Mouse (Mus musculus) heart, postnatal 0 days (tissue): ENCODE measurements around the gene Megf8. TPM values are rescaled to one million over a fixed set of nuclear protein-coding genes. Genes with fewer than 3 reads are reported as not detected.

Experiments
- ATAC-seq: fragments of 200-750 bp; cut with Nextera tagmentation; 2 replicates; pipeline ENCODE4 v1.8.0; 2017; ENCODE audit warnings: low read depth, moderate number of reproducible peaks, moderate library complexity; ENCODE audit not compliant: insufficient read depth
- DNase-seq: peaks from one replicate; pipeline ENCODE4 v3.0.0-alpha.2; 2016; ENCODE audit warnings: low spot score
- H3K27ac ChIP-seq: fragments of 300-500 bp; sonication (generic); 2 replicates; pipeline ENCODE4 v1.5.1; 2014; ENCODE audit warnings: low read depth, mild to moderate bottlenecking
- H3K27me3 ChIP-seq: fragments of 300-500 bp; sonication (generic); 2 replicates; pipeline ENCODE4 v1.6.1; 2014; ENCODE audit warnings: low read length, mixed read lengths; ENCODE audit not compliant: control insufficient read depth, insufficient read depth
- H3K36me3 ChIP-seq: fragments of 300-500 bp; sonication (generic); replicated peaks from 2 replicates; pipeline ENCODE4 v1.6.1; 2014; ENCODE audit warnings: low read length, mixed read lengths; ENCODE audit not compliant: control insufficient read depth, insufficient read depth
- H3K4me1 ChIP-seq: fragments of 300-500 bp; sonication (generic); 2 replicates; pipeline ENCODE4 v1.6.1; 2014; ENCODE audit warnings: antibody characterized with exemption; ENCODE audit not compliant: control insufficient read depth, insufficient read depth
- H3K4me2 ChIP-seq: fragments of 300-500 bp; sonication (generic); 2 replicates; pipeline ENCODE4 v1.6.1; 2014; ENCODE audit warnings: low read depth, mild to moderate bottlenecking, low read length, moderate library complexity
- H3K4me3 ChIP-seq: fragments of 300-500 bp; sonication (generic); 2 replicates; pipeline ENCODE4 v1.5.1; 2014; ENCODE audit warnings: low read depth, low read length
- H3K9ac ChIP-seq: fragments of 300-500 bp; sonication (generic); replicated peaks from 2 replicates; pipeline ENCODE4 v1.6.1; 2014; ENCODE audit warnings: low read depth, low read length, mixed read lengths
- H3K9me3 ChIP-seq: fragments of 300-500 bp; sonication (generic); replicated peaks from 2 replicates; pipeline ENCODE4 v1.6.1; 2016; ENCODE audit warnings: low read length; ENCODE audit not compliant: control insufficient read depth
- CTCF ChIP-seq: IDR thresholded peaks from 2 replicates; pipeline ENCODE4 v1.5.1; 2016; ENCODE audit warnings: antibody characterized with exemption, control low read depth, low read depth
- EP300 ChIP-seq: IDR thresholded peaks from 2 replicates; pipeline ENCODE4 v1.6.1; 2016; ENCODE audit warnings: antibody characterized with exemption, low read depth
- WGBS: fragments of 180-500 bp; shearing (Covaris S2); extraction: QIAGEN DNeasy Blood & Tissue Kit; methylation state at CpG from one replicate; pipeline ENCODE4 v1.1.7; 2014; 5-methylcytosine and 5-hydroxymethylcytosine counted together
- polyA plus RNA-seq: library from polyadenylated mRNA; unstranded; fragments of >200 nt; fragmentation: Nextera tagmentation; extraction: Ambion mirVana; gene quantifications from 2 replicates; pipeline ENCODE4 v1.2.1, GENCODE M21; 2015
- total RNA-seq: library from RNA; depleted of rRNA; stranded (reverse); fragments of >200 nt; gene quantifications from 2 replicates; pipeline ENCODE4 v1.2.3, GENCODE M21; 2014; ENCODE audit warnings: low replicate concordance

The Megf8 gene
- total and polyA plus RNA-seq, 2 experiments from 2014 or later, result 4.4 to 17.7 TPM

- Histone ChIP-seq H3K4me3 (no peak overlapping the region), H3K4me1 (peaks cover 7% of the 10 kb centered on the region; the same call in 1 of the 2 replicates), H3K27ac (no peak overlapping the region), H3K9ac (no peak overlapping the region), H3K27me3 (peaks cover 82% of the 10 kb centered on the region), H3K4me2 (no peak overlapping the region), H3K9me3 (no peaks in the 10 kb centered on the region), H3K36me3 (no peaks in the 10 kb centered on the region)
- no peak for ATAC-seq
- TF ChIP-seq CTCF (no peak), EP300 (no peak)
- 75% methylated on average over 11 of the region's 11 CpGs for WGBS
- no peak for DNase-seq
Observed at GRCm38 (mm10) chr7:25311193-25311592, 5.8 kb upstream of the Megf8 start.

DNA sequence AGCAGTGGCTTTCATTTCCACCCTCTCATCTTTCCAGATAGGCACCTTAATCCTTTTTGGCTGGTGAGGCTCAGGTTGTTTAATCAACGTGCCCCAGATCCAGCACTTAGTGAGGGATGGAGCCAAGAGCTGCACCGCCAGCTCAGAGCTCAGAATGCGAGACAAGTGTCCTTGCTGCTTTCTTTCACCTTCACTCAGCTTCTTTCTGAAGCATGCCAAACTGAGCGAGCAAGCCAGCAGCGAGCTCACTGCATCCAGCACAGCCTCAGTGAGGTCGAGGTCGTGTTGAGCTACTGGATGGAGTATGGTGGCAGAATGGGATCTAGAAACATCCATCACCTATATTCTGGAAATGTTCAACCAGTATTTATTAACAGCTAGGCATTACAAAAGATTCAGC lies 3.6 kb upstream of the Megf8 start:
- H3K36me3 ChIP-seq, result no peaks in the 10 kb centered on the region
- no peak for TF ChIP-seq CTCF
- TF ChIP-seq EP300, result no peak
- H3K4me2 ChIP-seq, result no peak overlapping the region
- H3K9ac ChIP-seq, result no peak overlapping the region
- no peak for ATAC-seq
- no peak overlapping the region for H3K27ac ChIP-seq
- peaks cover 62% of the 10 kb centered on the region for H3K27me3 ChIP-seq
- no peak for DNase-seq
- 18% methylated on average over 7 of the region's 7 CpGs for WGBS
- H3K4me1 ChIP-seq, result peaks cover 7% of the 10 kb centered on the region; the same call in 1 of the 2 replicates
- H3K9me3 ChIP-seq, result no peaks in the 10 kb centered on the region
- no peak overlapping the region for H3K4me3 ChIP-seq

DNA sequence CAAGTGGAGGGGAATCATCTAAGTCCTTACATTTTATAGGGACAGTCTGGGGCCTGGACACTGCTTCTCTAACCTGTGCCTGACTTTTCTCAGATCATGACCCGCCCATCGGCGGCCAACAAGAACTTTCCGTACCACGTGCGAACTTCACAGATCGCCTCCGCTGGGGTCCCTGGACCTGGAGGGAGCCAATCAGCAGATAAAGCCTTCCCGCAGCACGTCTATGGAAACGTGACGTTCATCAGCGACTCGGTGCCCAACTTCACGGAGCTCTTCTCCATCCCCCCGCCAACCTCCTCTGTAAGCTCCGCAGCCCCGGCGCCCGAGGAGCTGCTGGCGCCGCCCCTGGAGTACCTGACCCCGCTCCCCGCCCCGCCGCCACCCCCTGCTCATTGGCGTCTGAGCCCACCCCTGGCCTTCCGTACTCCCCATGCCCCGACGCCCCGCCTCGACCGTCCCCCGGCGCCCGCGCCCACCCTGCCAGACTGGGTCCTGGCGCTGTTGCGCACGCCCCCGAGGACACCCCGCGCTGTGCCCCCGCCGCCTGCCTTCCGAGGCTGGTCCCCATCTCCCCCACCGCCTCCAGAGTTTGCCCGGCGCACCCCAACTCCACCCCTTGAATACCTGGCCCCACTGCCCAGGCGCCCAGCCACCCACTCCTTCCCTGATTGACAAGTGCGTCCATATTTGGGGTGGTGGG lies 2.2 kb upstream of the Megf8 start:
- ATAC-seq (no peak), DNase-seq (no peak)
- TF ChIP-seq EP300 (no peak), CTCF (no peak)
- Histone ChIP-seq H3K9me3 (no peaks in the 10 kb centered on the region), H3K27me3 (peaks cover 52% of the 10 kb centered on the region), H3K4me2 (peak overlapping the region; percentile 81), H3K27ac (no peak overlapping the region), H3K4me1 (peaks cover 7% of the 10 kb centered on the region; the same call in 1 of the 2 replicates), H3K4me3 (peak overlapping the region; percentile 59), H3K36me3 (no peaks in the 10 kb centered on the region), H3K9ac (no peak overlapping the region)
- 2% methylated on average over 48 of the region's 51 CpGs for WGBS

GRCm38 (mm10) chr7:25315306-25316041 lies 1.5 kb upstream of the Megf8 start:
- Histone ChIP-seq H3K27ac (no peak overlapping the region), H3K9me3 (no peaks in the 10 kb centered on the region), H3K4me3 (peak overlapping the region; percentile 59), H3K27me3 (peaks cover 52% of the 10 kb centered on the region), H3K4me2 (peak overlapping the region; percentile 81), H3K9ac (no peak overlapping the region), H3K36me3 (no peaks in the 10 kb centered on the region), H3K4me1 (peaks cover 7% of the 10 kb centered on the region; the same call in 1 of the 2 replicates)
- WGBS, result 1% methylated on average over 66 of the region's 69 CpGs
- no peak for DNase-seq
- no peak for ATAC-seq
- TF ChIP-seq EP300, result no peak
- TF ChIP-seq CTCF, result no peak

DNA sequence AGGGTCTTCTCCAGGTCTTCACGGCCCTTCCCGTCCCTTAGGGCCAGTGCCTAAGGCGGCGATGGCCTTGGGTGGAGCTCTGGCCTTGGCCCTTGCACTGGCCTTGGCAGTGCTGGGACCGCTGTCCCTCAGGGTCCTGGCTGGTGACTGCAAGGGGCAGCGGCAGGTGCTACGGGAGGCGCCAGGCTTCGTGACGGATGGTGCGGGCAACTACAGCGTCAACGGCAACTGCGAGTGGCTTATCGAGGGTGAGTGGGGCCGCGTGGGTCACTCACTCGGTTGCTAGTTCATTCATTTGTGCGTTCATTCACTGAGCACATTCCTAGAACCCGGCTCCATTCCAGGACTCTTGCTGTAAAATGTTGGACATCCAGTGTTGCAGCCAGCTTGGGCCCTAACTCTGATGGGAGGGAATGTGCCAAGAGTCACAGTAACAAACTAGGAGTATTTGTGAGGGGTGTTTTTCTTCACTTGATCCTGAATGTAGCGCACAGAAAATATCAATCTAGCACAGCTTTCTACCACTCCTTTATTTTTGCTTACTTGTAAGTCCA lies 559 bp downstream of the Megf8 start:
- H3K4me2 ChIP-seq, result peak overlapping the region; percentile 81
- H3K27me3 ChIP-seq, result peaks cover 36% of the 10 kb centered on the region
- H3K9ac ChIP-seq, result peak overlapping the region; percentile 68
- peak overlapping the region; percentile 69 for H3K27ac ChIP-seq
- H3K4me3 ChIP-seq, result peak overlapping the region; percentile 59
- no peaks in the 10 kb centered on the region for H3K9me3 ChIP-seq
- peaks cover 12% of the 10 kb centered on the region for H3K4me1 ChIP-seq
- H3K36me3 ChIP-seq, result no peaks in the 10 kb centered on the region
- ATAC-seq (no peak), DNase-seq (no peak)
- WGBS, result 21% methylated on average over 21 of the region's 21 CpGs
- TF ChIP-seq EP300, result no peak
- TF ChIP-seq CTCF, result no peak
